Mouse (Mus musculus) intestine, embryonic 16.5 days (tissue): ENCODE data around the gene Tirap. TPM values are rescaled to one million over a fixed set of nuclear protein-coding genes. Genes with fewer than 3 reads are reported as not detected.
"Not testable (repeated sequence)": the region's sequence is repeated elsewhere in the genome, so short reads cannot be mapped to it uniquely, and the experiment has no call there.

Experiments
- ATAC-seq: fragments of 200-750 bp; cut with Nextera tagmentation; 2 replicates; pipeline ENCODE4 v1.8.0; 2017; ENCODE audit warnings: moderate TSS enrichment, moderate library complexity
- H3K27ac ChIP-seq: fragments of 300-500 bp; sonication (generic); 2 replicates; pipeline ENCODE4 v1.5.1; 2014; ENCODE audit warnings: mild to moderate bottlenecking, low read length
- H3K27me3 ChIP-seq: fragments of 300-500 bp; sonication (generic); replicated peaks from 2 replicates; pipeline ENCODE4 v1.6.1; 2014; ENCODE audit warnings: low read length, control low read depth, mixed read lengths; ENCODE audit not compliant: control insufficient read depth, insufficient read depth
- H3K36me3 ChIP-seq: fragments of 300-500 bp; sonication (generic); 2 replicates; pipeline ENCODE4 v1.6.1; 2014; ENCODE audit warnings: low read length, control low read depth; ENCODE audit not compliant: control insufficient read depth, insufficient read depth
- H3K4me1 ChIP-seq: fragments of 300-500 bp; sonication (generic); 2 replicates; pipeline ENCODE4 v1.6.1; 2014; ENCODE audit warnings: low read length, control low read depth, mixed read lengths; ENCODE audit not compliant: control insufficient read depth, insufficient read depth
- H3K4me2 ChIP-seq: fragments of 300-500 bp; sonication (generic); 2 replicates; pipeline ENCODE4 v1.6.1; 2014; ENCODE audit warnings: low read depth, low read length, control low read depth
- H3K4me3 ChIP-seq: fragments of 300-500 bp; sonication (generic); 2 replicates; pipeline ENCODE4 v1.5.1; 2014; ENCODE audit warnings: mild to moderate bottlenecking, low read length
- H3K9ac ChIP-seq: fragments of 300-500 bp; sonication (generic); 2 replicates; pipeline ENCODE4 v1.6.1; 2014; ENCODE audit warnings: low read depth, low read length
- H3K9me3 ChIP-seq: fragments of 300-500 bp; sonication (generic); 2 replicates; pipeline ENCODE4 v1.6.1; 2016; ENCODE audit warnings: low read length, control low read depth; ENCODE audit not compliant: control insufficient read depth
- WGBS: fragments of 180-500 bp; shearing (Covaris S2); extraction: QIAGEN DNeasy Blood & Tissue Kit; methylation state at CpG from one replicate; pipeline ENCODE4 v1.1.7; 2014; 5-methylcytosine and 5-hydroxymethylcytosine counted together
- polyA plus RNA-seq: library from polyadenylated mRNA; unstranded; fragments of >200 nt; fragmentation: Nextera tagmentation; extraction: Ambion mirVana; gene quantifications from 2 replicates; pipeline ENCODE4 v1.2.1, GENCODE M21; 2015

Tirap gene
- polyA plus RNA-seq, 1 experiment from 2014 or later: 13.4 TPM

DNA sequence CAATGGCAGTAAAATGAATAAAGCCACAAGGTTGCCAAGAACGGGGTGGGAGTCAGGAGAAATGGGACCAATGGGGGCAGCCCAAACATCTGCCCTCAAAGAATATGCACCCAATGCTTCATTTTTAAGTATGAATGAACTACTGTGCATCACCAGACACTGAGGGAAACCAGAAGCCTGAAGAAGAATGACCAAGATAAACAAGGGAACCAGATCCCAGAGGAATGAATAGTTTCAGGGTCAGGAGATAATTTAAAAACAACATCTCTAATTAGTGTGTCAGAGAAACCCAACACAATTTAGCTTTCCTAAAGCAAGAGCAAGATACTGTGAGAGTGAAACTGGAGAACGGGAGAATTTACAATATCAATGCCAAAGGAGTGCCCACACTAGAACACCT is 39.4 kb downstream of the Tirap start:
- H3K9ac ChIP-seq: no peak overlapping the region
- no peak overlapping the region for H3K27ac ChIP-seq
- H3K27me3 ChIP-seq: no peaks in the 10 kb centered on the region
- peaks cover 12% of the 10 kb centered on the region; the same call in 1 of the 2 replicates for H3K4me1 ChIP-seq
- no peaks in the 10 kb centered on the region for H3K36me3 ChIP-seq
- H3K4me3 ChIP-seq: no peak overlapping the region
- H3K9me3 ChIP-seq: no peaks in the 10 kb centered on the region
- ATAC-seq: no peak
- H3K4me2 ChIP-seq: no peak overlapping the region
- 59% methylated on average over 2 of the region's 2 CpGs for WGBS

DNA sequence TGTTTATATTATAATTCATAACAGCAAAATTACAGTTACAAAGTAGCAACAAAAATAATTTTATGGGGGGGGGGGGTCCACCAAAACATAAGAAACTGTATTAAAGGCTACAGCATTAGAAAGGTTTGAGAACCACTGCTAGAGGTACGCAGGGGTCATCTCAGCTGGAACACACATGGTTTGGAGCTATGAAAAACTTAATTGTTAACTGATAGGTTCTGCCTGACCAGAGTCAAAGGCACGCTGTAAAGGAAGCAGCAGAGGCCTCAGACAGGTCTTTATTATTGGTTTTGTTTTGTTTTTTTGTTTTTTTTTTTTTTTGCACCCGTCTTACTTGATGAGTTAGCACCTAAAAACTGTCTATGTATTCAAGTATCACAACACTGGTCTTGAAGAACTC is 41.6 kb downstream of the Tirap start:
- Histone ChIP-seq H3K27ac (no peak overlapping the region), H3K9me3 (no peaks in the 10 kb centered on the region), H3K4me1 (no peaks in the 10 kb centered on the region), H3K36me3 (no peaks in the 10 kb centered on the region), H3K4me3 (no peak overlapping the region), H3K4me2 (no peak overlapping the region), H3K27me3 (no peaks in the 10 kb centered on the region), H3K9ac (no peak overlapping the region)
- 90% methylated on average over 3 of the region's 3 CpGs for WGBS
- ATAC-seq: no peak

DNA sequence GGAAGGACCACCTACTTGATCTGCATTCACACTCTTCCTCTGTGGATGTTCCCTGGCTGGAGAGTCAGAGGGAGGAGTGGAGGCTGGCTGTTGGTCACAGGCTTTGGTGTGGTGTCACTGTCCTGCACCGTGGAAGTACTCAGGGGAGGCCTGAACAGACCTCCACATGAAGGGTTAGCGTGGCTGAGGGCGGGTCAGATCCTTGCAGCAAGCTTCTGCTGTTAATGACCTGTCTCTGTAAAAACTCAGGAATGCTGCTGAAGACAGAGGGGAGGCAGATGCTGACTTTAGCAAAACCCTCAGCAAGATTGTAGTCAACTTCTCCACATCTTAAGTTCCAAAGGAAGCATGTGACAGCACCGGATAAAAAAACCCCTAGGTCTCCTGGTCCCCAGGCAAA is 43.2 kb downstream of the Tirap start:
- 59% methylated on average over 4 of the region's 4 CpGs for WGBS
- no peak overlapping the region for H3K27ac ChIP-seq
- H3K4me3 ChIP-seq: no peak overlapping the region
- no peaks in the 10 kb centered on the region for H3K27me3 ChIP-seq
- no peaks in the 10 kb centered on the region for H3K36me3 ChIP-seq
- no peaks in the 10 kb centered on the region for H3K4me1 ChIP-seq
- H3K4me2 ChIP-seq: no peak overlapping the region
- no peaks in the 10 kb centered on the region for H3K9me3 ChIP-seq
- H3K9ac ChIP-seq: no peak overlapping the region
- ATAC-seq: peak; percentile 33; the same call in 1 of the 2 replicates

DNA sequence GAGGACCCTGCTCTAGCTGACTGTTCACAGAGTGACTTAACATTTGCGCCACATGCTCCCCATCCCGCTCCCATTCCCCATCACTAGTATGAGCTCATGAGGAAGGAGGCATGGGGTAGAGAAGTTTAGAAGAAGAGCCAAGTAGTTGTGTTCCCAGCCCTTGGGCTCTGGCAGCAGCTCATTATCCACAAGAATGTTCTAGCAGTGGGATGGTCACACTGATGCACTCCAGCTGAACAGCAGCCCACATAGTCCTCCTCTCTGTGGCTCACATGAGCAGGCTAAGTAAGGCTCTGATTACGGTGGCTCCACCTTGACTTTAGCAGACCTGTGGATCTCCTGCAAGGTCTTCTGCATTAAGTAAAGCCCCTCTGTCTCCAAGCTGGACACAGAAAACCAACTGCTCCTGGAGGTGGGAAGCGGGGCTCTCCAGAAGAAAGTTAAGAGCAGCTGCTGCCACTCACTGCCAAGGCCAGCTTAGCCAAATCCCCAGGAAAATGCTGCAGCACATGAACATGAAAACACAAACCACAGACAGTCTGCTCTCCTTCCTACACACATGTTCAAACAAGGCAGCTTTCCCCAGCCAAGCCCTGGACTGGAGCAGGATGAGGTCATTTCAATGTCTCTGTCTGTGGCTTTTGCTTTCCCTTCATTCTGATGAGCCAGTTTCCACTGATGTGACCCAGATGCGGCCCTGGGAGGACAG is 43.9 kb downstream of the Tirap start:
- Histone ChIP-seq H3K4me1 (no peaks in the 10 kb centered on the region), H3K4me2 (no peak overlapping the region), H3K27ac (no peak overlapping the region), H3K9ac (no peak overlapping the region), H3K4me3 (no peak overlapping the region), H3K9me3 (no peaks in the 10 kb centered on the region), H3K36me3 (no peaks in the 10 kb centered on the region), H3K27me3 (no peaks in the 10 kb centered on the region)
- WGBS: 83% methylated on average over 5 of the region's 5 CpGs
- peak; percentile 51 for ATAC-seq

DNA sequence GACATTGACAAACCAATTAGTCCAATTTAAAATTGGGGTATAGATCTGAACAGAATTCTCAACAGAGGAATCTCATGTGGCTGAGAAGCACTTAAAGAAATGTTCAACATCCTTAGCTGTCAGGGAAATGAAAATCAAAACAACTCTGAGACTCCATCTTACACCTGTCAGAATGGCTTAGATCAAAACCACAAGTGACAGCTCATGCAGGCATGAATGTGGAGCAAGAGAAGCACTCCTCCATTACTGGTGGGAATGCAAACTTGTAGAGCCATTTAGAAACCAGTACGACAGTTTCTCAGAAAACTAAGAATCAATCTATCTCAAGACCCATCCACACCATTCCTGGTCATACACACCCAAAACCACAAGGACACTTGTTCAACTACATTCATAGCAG is 47.2 kb downstream of the Tirap start:
- Histone ChIP-seq H3K27me3 (no peaks in the 10 kb centered on the region), H3K9me3 (no peaks in the 10 kb centered on the region), H3K36me3 (no peaks in the 10 kb centered on the region), H3K27ac (no peak overlapping the region), H3K4me2 (no peak overlapping the region), H3K9ac (no peak overlapping the region), H3K4me3 (no peak overlapping the region), H3K4me1 (no peaks in the 10 kb centered on the region)
- WGBS: 91% methylated on average over 1 of the region's 1 CpGs
- no peak for ATAC-seq

DNA sequence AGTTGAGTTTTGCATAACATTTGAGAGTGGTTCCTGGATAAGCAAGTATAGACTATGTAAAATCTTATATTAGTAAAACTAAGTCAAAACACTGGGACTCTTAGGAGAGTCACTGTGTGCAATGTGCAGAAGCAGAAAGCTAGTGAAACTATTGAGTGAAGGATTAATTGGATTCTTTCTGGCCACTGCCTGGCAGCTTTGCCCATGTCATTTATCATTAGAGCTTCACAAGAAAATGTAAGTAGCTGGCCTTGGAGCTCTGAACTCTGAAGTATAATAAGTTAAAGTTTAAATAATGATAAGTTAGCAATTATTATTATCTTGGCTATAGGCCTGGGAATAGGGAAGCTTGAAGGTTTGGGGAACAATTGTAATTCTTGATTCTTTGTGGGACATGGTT is 51.3 kb downstream of the Tirap start:
- not testable (repeated sequence) for H3K4me1 ChIP-seq, H3K27ac ChIP-seq, H3K9me3 ChIP-seq, H3K9ac ChIP-seq, H3K27me3 ChIP-seq, H3K4me3 ChIP-seq, H3K36me3 ChIP-seq, ATAC-seq, H3K4me2 ChIP-seq

DNA sequence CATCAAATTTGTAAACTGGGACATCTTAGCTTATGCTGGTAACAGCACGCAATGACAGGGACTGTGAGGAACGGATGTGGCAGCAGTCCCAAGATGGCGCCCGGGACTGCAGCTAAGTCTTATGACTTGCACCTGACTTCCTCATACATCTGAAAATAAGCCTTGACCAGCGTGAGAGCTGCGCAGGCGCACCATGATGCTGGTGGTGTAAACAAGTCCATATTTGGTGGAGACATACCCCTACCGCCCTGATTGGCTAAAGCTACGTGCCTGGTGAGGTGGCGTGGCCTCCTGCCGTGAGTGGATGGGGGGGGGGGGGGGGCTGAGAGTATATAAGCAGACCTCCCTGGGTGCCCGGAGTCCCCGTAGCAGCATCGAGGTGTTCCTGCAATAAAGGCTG is 52.8 kb downstream of the Tirap start:
- not testable (repeated sequence) for H3K27ac ChIP-seq, H3K9ac ChIP-seq, ATAC-seq, H3K27me3 ChIP-seq, H3K4me3 ChIP-seq, H3K4me2 ChIP-seq, H3K4me1 ChIP-seq, H3K36me3 ChIP-seq, H3K9me3 ChIP-seq
- 93% methylated on average over 14 of the region's 14 CpGs for WGBS

DNA sequence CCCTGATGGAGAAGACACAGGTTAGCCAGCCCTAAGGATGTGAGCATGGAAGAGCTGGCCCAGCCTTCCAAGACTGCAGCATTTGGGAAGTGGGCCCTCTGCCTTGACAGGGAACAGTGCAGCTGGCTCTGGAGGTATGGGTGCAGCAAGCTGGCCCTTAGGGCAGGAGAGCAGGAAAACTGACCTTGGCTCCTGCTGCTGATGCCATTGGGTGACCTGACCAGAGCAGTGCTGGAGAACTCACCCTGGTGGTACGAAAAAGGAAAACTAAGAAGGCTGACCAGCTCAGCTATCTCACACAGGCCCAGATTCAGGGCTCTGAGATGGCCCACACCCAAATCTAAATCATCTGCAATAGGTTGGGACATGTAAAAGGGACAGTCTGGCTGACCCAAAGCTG is 54.3 kb downstream of the Tirap start:
- H3K36me3 ChIP-seq: no peaks in the 10 kb centered on the region
- H3K4me2 ChIP-seq: no peak overlapping the region
- no peaks in the 10 kb centered on the region for H3K27me3 ChIP-seq
- no peak overlapping the region for H3K27ac ChIP-seq
- H3K9me3 ChIP-seq: no peaks in the 10 kb centered on the region
- ATAC-seq: no peak
- 79% methylated on average over 1 of the region's 1 CpGs for WGBS
- no peak overlapping the region for H3K9ac ChIP-seq
- H3K4me3 ChIP-seq: no peak overlapping the region
- no peaks in the 10 kb centered on the region for H3K4me1 ChIP-seq

DNA sequence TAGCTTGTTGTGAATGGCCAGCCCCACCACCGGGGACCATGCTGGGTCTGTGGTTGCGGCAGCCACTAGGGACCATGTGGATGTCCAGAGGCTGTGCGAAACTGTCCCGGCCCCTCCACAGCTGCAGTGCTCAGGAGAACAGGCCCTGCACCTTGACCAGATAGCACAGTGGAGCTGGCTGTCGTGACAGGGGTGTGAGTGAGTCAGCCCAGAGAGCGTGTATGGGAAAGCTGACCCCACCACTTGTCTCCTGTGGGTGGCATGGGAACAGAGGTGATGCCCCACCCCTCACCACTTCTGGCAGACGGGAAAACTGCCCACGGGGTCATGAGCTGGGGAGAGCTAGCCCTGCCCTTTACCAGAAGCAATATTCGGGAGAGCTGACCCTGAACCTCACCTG is 55.0 kb downstream of the Tirap start:
- H3K27me3 ChIP-seq: no peaks in the 10 kb centered on the region
- no peak for ATAC-seq
- H3K9ac ChIP-seq: no peak overlapping the region
- WGBS: 83% methylated on average over 9 of the region's 9 CpGs
- H3K4me1 ChIP-seq: no peaks in the 10 kb centered on the region
- H3K4me2 ChIP-seq: no peak overlapping the region
- no peaks in the 10 kb centered on the region for H3K36me3 ChIP-seq
- H3K27ac ChIP-seq: no peak overlapping the region
- H3K4me3 ChIP-seq: no peak overlapping the region
- H3K9me3 ChIP-seq: no peaks in the 10 kb centered on the region

DNA sequence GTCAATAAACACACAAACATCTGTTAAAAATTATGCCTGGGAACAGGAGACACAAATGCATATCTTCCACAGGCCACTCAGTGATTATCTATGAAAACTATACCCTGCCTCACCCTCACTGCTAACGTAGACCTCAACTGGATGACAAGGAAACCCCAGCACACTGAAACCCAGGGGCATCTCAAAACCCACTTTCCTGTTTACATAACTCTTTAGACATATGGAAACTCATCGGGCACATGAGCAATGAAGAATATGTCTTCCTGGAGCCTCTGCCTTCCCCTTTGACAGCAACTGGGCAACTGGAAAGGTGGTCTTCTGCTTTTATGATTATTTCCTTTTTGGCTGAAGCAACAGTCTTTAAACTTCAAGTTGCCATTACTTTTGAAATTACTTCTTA is 57.9 kb downstream of the Tirap start:
- ATAC-seq: no peak
- no peaks in the 10 kb centered on the region for H3K27me3 ChIP-seq
- H3K4me1 ChIP-seq: no peaks in the 10 kb centered on the region; the same call in 1 of the 2 replicates
- 59% methylated on average over 2 of the region's 2 CpGs for WGBS
- no peak overlapping the region for H3K4me2 ChIP-seq
- H3K36me3 ChIP-seq: no peaks in the 10 kb centered on the region
- no peak overlapping the region for H3K9ac ChIP-seq
- H3K4me3 ChIP-seq: no peak overlapping the region
- no peak overlapping the region for H3K27ac ChIP-seq
- H3K9me3 ChIP-seq: no peaks in the 10 kb centered on the region
